Mouse (Mus musculus): ENCODE measurements around the gene Maneal. TPM values are rescaled to one million over a fixed set of nuclear protein-coding genes. Genes with fewer than 3 reads are reported as not detected.

Gene Maneal
- polyA plus RNA-seq, 1 experiment from 2014 or later = 0.33 TPM

GRCm38 (mm10) chr4:124889935-124890334 is 28.0 kb upstream of the Maneal start:
- Histone ChIP-seq H3K36me3 (ENCODE audit: control insufficient read depth, insufficient read depth, low read length) (no peaks in the 10 kb centered on the region), H3K4me1 (replicated peaks; ENCODE audit: control insufficient read depth, insufficient read depth, low read length) (no peaks in the 10 kb centered on the region; the same call in 1 of the 2 replicates), H3K27ac (ENCODE audit: low read length) (no peak overlapping the region), H3K4me3 (ENCODE audit: low read length) (no peak overlapping the region), H3K9ac (ENCODE audit: low read length) (no peak overlapping the region), H3K27me3 (ENCODE audit: control insufficient read depth, insufficient read depth, low read depth, low read length) (peaks cover 36% of the 10 kb centered on the region), H3K4me2 (ENCODE audit: low read depth, low read length) (no peak overlapping the region), H3K9me3 (ENCODE audit: control insufficient read depth, low read length) (no peaks in the 10 kb centered on the region)
- 90% methylated on average over 2 of the region's 2 CpGs for WGBS
- no peak for ATAC-seq (ENCODE audit: low read depth)

- ATAC-seq (ENCODE audit: low read depth) = no peak
- WGBS = 64% methylated on average over 7 of the region's 7 CpGs
- peaks cover 27% of the 10 kb centered on the region for H3K27me3 ChIP-seq (ENCODE audit: control insufficient read depth, insufficient read depth, low read depth, low read length)
These were observed 26.7 kb upstream of the Maneal start for GRCm38 (mm10) chr4:124888702-124889101.

GRCm38 (mm10) chr4:124882151-124882729 is 20.3 kb upstream of the Maneal start:
- Histone ChIP-seq H3K4me3 (ENCODE audit: low read length) (no peak overlapping the region), H3K9me3 (ENCODE audit: control insufficient read depth, low read length) (no peaks in the 10 kb centered on the region), H3K4me2 (ENCODE audit: low read depth, low read length) (no peak overlapping the region), H3K36me3 (ENCODE audit: control insufficient read depth, insufficient read depth, low read length) (no peaks in the 10 kb centered on the region), H3K27me3 (ENCODE audit: control insufficient read depth, insufficient read depth, low read depth, low read length) (peaks cover 49% of the 10 kb centered on the region), H3K4me1 (replicated peaks; ENCODE audit: control insufficient read depth, insufficient read depth, low read length) (peaks cover 4% of the 10 kb centered on the region; the same call in 1 of the 2 replicates), H3K27ac (ENCODE audit: low read length) (no peak overlapping the region), H3K9ac (ENCODE audit: low read length) (no peak overlapping the region)
- ATAC-seq (ENCODE audit: low read depth) = 0 out of 2 replicates have a peak, but pooled peaks have one; percentile 20
- WGBS = 2% methylated on average over 36 of the region's 37 CpGs

More at GRCm38 (mm10) chr4:124888702-124889101, 26.7 kb upstream of the Maneal start:
- no peaks in the 10 kb centered on the region for H3K9me3 ChIP-seq (ENCODE audit: control insufficient read depth, low read length)
- no peaks in the 10 kb centered on the region for H3K4me1 ChIP-seq (replicated peaks; ENCODE audit: control insufficient read depth, insufficient read depth, low read length)
- no peak overlapping the region for H3K4me3 ChIP-seq (ENCODE audit: low read length)
- no peak overlapping the region for H3K27ac ChIP-seq (ENCODE audit: low read length)
- H3K36me3 ChIP-seq (ENCODE audit: control insufficient read depth, insufficient read depth, low read length) = no peaks in the 10 kb centered on the region
- H3K4me2 ChIP-seq (ENCODE audit: low read depth, low read length) = no peak overlapping the region
- H3K9ac ChIP-seq (ENCODE audit: low read length) = no peak overlapping the region

DNA sequence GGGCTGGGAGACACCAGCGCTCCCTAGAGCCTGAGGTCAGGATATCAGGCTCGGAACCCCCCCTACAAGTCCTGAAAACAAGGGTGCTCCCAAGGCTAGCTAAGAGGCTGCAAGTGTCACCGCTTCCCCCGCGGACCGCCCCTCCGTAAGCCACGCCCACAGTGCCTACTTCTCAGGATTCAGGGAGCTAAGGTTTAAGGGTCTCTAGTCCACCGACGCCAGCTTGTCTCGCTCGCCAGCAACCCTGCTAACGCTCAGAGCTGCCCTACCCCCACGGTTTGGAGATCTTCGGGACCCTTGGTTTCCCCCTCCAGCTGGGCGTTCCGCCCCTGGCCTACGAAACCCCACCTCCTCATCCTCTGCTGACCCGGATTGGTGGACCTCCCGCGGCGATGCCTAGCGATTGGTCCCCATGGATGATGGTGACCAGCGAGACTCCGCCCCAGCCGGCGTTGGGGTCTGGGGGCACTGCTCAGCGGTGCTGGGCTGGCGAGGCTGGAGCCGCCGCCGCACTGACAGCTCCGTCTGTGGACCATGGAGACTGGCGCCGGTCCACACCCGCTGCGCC is 19.5 kb upstream of the Maneal start:
- 1% methylated on average over 37 of the region's 37 CpGs for WGBS
- no peak overlapping the region for H3K27ac ChIP-seq (ENCODE audit: low read length)
- H3K9me3 ChIP-seq (ENCODE audit: control insufficient read depth, low read length) = no peaks in the 10 kb centered on the region
- 0 out of 2 replicates have a peak, but pooled peaks have one; percentile 12 for ATAC-seq (ENCODE audit: low read depth)
- peaks cover 49% of the 10 kb centered on the region for H3K27me3 ChIP-seq (ENCODE audit: control insufficient read depth, insufficient read depth, low read depth, low read length)
- no peak overlapping the region for H3K9ac ChIP-seq (ENCODE audit: low read length)
- H3K4me1 ChIP-seq (replicated peaks; ENCODE audit: control insufficient read depth, insufficient read depth, low read length) = peaks cover 4% of the 10 kb centered on the region; the same call in 1 of the 2 replicates
- H3K36me3 ChIP-seq (ENCODE audit: control insufficient read depth, insufficient read depth, low read length) = no peaks in the 10 kb centered on the region
- H3K4me3 ChIP-seq (ENCODE audit: low read length) = peak overlapping the region; percentile 33
- H3K4me2 ChIP-seq (ENCODE audit: low read depth, low read length) = peak overlapping the region; percentile 52

DNA sequence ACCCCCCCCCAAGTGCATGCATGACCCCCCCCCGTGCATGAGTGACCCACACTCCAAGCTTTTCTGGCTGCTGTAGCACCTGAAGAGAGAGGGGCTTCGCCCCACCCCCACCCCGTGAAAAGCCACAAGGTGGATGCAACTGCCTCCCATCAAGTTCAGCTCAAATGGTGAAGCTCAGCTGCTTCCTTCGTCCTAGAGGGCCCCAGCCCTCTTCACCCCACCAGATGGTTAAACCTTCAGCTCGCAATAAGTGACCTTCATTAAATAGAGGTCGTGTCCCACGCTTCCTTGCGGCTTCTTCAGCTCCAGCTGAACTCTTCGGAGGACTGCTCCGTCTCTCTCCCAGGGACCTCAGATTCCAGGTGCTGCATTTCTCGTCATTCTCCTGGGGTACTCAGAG is 18.6 kb upstream of the Maneal start, which contains the start of gene Epha10:
Gene Epha10 (plus strand): TSS at position 301 of the 400 bp plus-strand sequence.
- 5% methylated on average over 11 of the region's 11 CpGs for WGBS
- H3K27me3 ChIP-seq (ENCODE audit: control insufficient read depth, insufficient read depth, low read depth, low read length) = peaks cover 43% of the 10 kb centered on the region

DNA sequence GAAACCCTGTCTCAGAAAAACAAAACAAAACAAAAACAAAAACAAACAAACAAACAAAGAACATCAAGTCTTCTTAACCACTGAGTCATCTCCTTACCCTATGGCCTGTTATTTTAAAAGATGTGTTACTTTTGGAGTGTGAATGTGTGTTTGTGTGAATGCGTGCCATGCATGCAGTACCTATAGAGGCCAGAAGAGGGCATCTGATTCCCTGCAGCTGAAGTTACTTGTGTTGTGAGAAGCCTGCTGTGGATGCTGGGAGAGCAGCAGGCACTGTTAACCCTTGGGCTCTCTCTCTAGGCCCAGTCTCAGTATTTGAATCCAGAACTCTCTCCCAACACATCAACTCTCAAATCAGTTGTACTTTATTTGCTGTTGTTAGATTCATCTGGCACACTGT is 10.7 kb upstream of the Maneal start:
- no peaks in the 10 kb centered on the region for H3K4me1 ChIP-seq (replicated peaks; ENCODE audit: control insufficient read depth, insufficient read depth, low read length)
- H3K36me3 ChIP-seq (ENCODE audit: control insufficient read depth, insufficient read depth, low read length) = no peaks in the 10 kb centered on the region
- no peak for ATAC-seq (ENCODE audit: low read depth)
- no peak overlapping the region for H3K4me3 ChIP-seq (ENCODE audit: low read length)
- no peak overlapping the region for H3K9ac ChIP-seq (ENCODE audit: low read length)
- no peak overlapping the region for H3K27ac ChIP-seq (ENCODE audit: low read length)
- 86% methylated on average over 1 of the region's 1 CpGs for WGBS
- no peak overlapping the region for H3K4me2 ChIP-seq (ENCODE audit: low read depth, low read length)
- no peaks in the 10 kb centered on the region for H3K27me3 ChIP-seq (ENCODE audit: control insufficient read depth, insufficient read depth, low read depth, low read length)
- H3K9me3 ChIP-seq (ENCODE audit: control insufficient read depth, low read length) = no peaks in the 10 kb centered on the region

More for the DNA sequence above, 18.6 kb upstream of the Maneal start, which contains the start of gene Epha10:
- ATAC-seq (ENCODE audit: low read depth) = no peak
- Histone ChIP-seq H3K36me3 (ENCODE audit: control insufficient read depth, insufficient read depth, low read length) (no peaks in the 10 kb centered on the region), H3K4me3 (ENCODE audit: low read length) (peak within 1 kb of the TSS; percentile 33), H3K9ac (ENCODE audit: low read length) (no peak within 1 kb of the TSS), H3K27ac (ENCODE audit: low read length) (no peak within 1 kb of the TSS), H3K4me2 (ENCODE audit: low read depth, low read length) (peak within 1 kb of the TSS; percentile 52), H3K4me1 (replicated peaks; ENCODE audit: control insufficient read depth, insufficient read depth, low read length) (peaks cover 4% of the 10 kb centered on the region; the same call in 1 of the 2 replicates), H3K9me3 (ENCODE audit: control insufficient read depth, low read length) (no peaks in the 10 kb centered on the region)

GRCm38 (mm10) chr4:124860446-124860845 is 1.5 kb downstream of the Maneal start:
- Histone ChIP-seq H3K4me1 (replicated peaks; ENCODE audit: control insufficient read depth, insufficient read depth, low read length) (no peaks in the 10 kb centered on the region), H3K27ac (ENCODE audit: low read length) (no peak overlapping the region), H3K4me2 (ENCODE audit: low read depth, low read length) (no peak overlapping the region), H3K9me3 (ENCODE audit: control insufficient read depth, low read length) (no peaks in the 10 kb centered on the region), H3K9ac (ENCODE audit: low read length) (no peak overlapping the region), H3K27me3 (ENCODE audit: control insufficient read depth, insufficient read depth, low read depth, low read length) (peaks cover 25% of the 10 kb centered on the region), H3K36me3 (ENCODE audit: control insufficient read depth, insufficient read depth, low read length) (no peaks in the 10 kb centered on the region), H3K4me3 (ENCODE audit: low read length) (no peak overlapping the region)
- ATAC-seq (ENCODE audit: low read depth) = peak; percentile 63
- 2% methylated on average over 7 of the region's 7 CpGs for WGBS

DNA sequence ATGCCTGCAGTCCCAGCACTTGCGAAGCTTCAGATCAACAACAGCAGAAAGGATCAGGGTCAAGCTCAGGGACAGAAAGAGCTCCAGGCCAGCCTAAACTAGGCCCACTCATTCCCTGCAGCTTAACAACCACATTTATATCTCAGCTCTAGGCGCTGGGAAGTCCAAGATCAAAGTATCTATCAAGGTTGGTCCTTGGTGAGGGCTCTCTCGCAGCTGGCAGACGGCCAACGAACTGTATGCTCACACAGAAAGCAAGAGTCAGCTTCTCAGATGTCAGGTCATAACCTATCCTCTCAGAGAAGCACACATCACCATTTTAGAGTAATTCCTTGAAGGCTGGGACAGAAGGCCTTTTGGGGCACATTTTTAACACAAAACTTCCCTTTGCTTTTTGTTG is 3.6 kb downstream of the Maneal start:
- H3K4me1 ChIP-seq (replicated peaks; ENCODE audit: control insufficient read depth, insufficient read depth, low read length) = no peaks in the 10 kb centered on the region
- peaks cover 25% of the 10 kb centered on the region for H3K27me3 ChIP-seq (ENCODE audit: control insufficient read depth, insufficient read depth, low read depth, low read length)
- ATAC-seq (ENCODE audit: low read depth) = no peak
- H3K9ac ChIP-seq (ENCODE audit: low read length) = no peak overlapping the region
- H3K27ac ChIP-seq (ENCODE audit: low read length) = no peak overlapping the region
- 28% methylated on average over 5 of the region's 5 CpGs for WGBS
- H3K4me2 ChIP-seq (ENCODE audit: low read depth, low read length) = no peak overlapping the region
- no peaks in the 10 kb centered on the region for H3K36me3 ChIP-seq (ENCODE audit: control insufficient read depth, insufficient read depth, low read length)
- no peak overlapping the region for H3K4me3 ChIP-seq (ENCODE audit: low read length)
- H3K9me3 ChIP-seq (ENCODE audit: control insufficient read depth, low read length) = no peaks in the 10 kb centered on the region

GRCm38 (mm10) chr4:124856294-124856693 is 5.7 kb downstream of the Maneal start:
- WGBS = 91% methylated on average over 8 of the region's 8 CpGs
- H3K4me3 ChIP-seq (ENCODE audit: low read length) = no peak overlapping the region
- H3K4me1 ChIP-seq (replicated peaks; ENCODE audit: control insufficient read depth, insufficient read depth, low read length) = peaks cover 6% of the 10 kb centered on the region
- H3K9ac ChIP-seq (ENCODE audit: low read length) = no peak overlapping the region
- ATAC-seq (ENCODE audit: low read depth) = no peak
- H3K27me3 ChIP-seq (ENCODE audit: control insufficient read depth, insufficient read depth, low read depth, low read length) = peaks cover 8% of the 10 kb centered on the region
- no peaks in the 10 kb centered on the region for H3K9me3 ChIP-seq (ENCODE audit: control insufficient read depth, low read length)
- peaks cover 2% of the 10 kb centered on the region; the same call in 1 of the 2 replicates for H3K36me3 ChIP-seq (ENCODE audit: control insufficient read depth, insufficient read depth, low read length)
- no peak overlapping the region for H3K4me2 ChIP-seq (ENCODE audit: low read depth, low read length)
- no peak overlapping the region for H3K27ac ChIP-seq (ENCODE audit: low read length)

Measured in lung, embryonic 16.5 days (tissue).